Mouse (Mus musculus): ENCODE data around the gene Myo3b.
"Not testable (repeated sequence)": the region's sequence is repeated elsewhere in the genome, so short reads cannot be mapped to it uniquely, and the experiment has no call there.

Gene Myo3b

DNA sequence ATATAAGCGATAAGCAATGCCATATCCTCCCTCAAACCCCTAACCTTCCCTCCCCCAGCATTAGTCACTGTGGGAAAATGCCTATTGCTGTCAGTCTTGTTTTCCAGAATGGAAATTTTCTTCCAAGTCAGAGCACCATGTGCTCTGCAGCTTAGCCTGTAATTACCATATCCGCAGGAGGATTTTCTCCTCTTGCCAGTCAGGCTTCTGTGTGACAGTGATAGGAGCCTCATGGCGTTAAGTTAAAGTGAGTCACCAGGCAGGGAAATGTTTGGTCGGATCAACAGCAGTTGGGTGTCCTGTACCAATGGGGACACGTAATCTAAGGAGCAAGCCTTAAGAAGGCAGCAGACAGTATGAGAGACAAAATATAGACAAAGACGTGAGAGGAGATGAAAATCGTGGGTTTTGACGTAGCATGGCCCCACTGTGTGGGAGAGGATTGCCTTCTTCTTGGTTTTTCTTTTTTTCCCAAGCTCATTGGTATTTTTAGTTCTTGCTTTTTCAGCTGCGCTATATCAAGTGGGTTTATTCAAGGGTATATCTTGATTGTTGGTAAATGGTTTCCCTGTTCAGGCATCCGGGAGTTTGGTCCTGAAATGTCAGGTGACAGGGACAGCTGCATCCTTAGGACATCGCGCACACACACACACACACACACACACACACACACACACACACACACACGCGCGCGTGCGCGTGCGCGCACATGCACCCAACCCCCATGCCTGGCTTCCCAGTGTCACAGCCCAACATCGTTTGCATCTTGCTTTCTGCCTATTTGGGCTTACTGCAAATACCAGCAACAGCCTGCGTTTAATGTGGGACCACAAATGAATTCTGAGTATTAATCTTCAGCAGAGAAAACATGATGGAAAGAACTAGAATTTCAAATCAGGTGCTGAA, 171.8 kb downstream of the Myo3b start:
- ChIA-PET CTCF (interaction anchor here in 3 of 4 experiments (0.6 to 1.0 kb wide), 4 partner anchors 32 to 347 kb away, joined by 3 to 5 read pairs (median 3); no protein-coding TSS in a partner anchor), POLR2A (interaction anchor here in 1 of 4 experiments (0.7 kb wide), 1 partner anchor 108 kb away, joined by 6 read pairs; no protein-coding TSS in a partner anchor)

DNA sequence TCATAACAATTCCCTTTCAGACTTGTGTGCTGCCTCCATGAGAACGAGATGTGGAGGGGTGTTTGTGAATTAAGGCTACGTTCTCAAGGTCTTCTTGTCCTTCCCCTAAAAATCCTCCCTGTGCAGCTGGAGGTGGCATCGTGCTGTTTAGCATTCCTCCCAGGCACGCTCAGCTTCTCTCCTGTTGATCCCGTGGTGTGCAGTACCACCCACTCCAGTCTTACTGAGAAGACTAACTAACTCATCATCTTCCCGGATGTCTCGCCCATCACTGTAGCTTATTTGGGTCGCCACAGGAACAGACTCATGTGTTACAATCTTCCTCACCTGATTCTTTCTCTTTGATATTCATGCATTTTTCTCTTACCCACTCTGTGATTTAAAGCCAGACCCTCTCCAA, 175.5 kb downstream of the Myo3b start:
- CTCF ChIA-PET, result no interaction called here
- POLR2A ChIA-PET, result no interaction called here

- ChIA-PET POLR2A (no interaction called here), CTCF (interaction anchor here in 3 of 4 experiments (0.5 to 1.1 kb wide), 5 partner anchors 9 to 341 kb away, joined by 3 to 6 read pairs (median 5); no protein-coding TSS in a partner anchor)
Observed at GRCm38 (mm10) chr2:70217800-70218199, 178.9 kb downstream of the Myo3b start.

GRCm38 (mm10) chr2:70218469-70218868, 179.5 kb downstream of the Myo3b start:
- CTCF ChIA-PET, result interaction anchor here in 3 of 4 experiments (0.5 to 1.1 kb wide), 5 partner anchors 8 to 340 kb away, joined by 3 to 6 read pairs (median 5); no protein-coding TSS in a partner anchor
- POLR2A ChIA-PET, result no interaction called here

DNA sequence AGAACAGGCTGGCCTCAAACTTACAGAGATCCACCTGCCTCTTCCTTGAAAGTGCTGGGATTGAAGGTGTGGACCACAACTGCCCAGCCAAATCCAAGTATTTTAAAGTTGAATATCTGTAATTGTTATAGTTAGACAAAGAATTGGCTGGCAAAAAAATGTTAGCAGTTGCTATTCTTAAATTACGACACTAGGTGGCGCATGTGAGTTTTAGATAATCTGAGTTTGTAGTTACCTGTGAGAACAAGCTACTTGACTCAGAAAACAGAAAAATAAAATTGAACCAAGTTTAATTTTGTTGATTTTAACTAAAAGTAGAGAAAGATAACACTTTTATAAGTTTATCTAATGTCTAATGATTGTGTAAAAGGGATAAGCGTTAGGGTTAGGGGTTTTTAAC, 187.8 kb downstream of the Myo3b start:
- POLR2A ChIA-PET, result no interaction called here

GRCm38 (mm10) chr2:70234450-70234849, 195.5 kb downstream of the Myo3b start:
- CTCF ChIA-PET, result not testable (repeated sequence)

More for the DNA sequence above, 187.8 kb downstream of the Myo3b start:
- CTCF ChIA-PET, result interaction anchor here (0.6 to 2.5 kb wide), 21 partner anchors 8 to 966 kb away, joined by 3 to 13 read pairs (median 4); no protein-coding TSS in a partner anchor

DNA sequence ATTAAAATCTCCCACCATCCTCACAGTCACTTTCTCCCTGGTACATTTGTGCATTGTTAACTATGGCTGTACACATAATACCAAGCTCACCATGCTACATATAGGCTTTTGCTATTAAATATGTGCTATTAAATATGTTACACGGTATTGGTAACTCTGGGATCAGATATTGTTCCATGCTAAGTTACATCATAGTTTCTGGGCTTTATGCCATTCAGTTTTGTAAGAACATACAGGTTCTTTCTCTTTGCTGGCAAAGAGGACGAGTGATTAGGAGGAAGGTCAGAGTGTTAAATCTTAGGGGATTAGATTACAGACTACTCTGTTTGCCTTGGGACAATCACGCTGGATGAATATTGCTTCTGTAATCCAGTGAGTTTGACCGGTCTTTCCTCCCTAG, 207.1 kb downstream of the Myo3b start:
- POLR2A ChIA-PET, result interaction anchor here in 1 of 4 experiments (0.5 to 1.3 kb wide), 2 partner anchors 31 to 220 kb away, joined by 4 to 6 read pairs; no protein-coding TSS in a partner anchor
- CTCF ChIA-PET, result interaction anchor here in 2 of 4 experiments (0.8 to 1.2 kb wide), 2 partner anchors 19 kb away, joined by 3 read pairs; no protein-coding TSS in a partner anchor

More at GRCm38 (mm10) chr2:70234450-70234849, 195.5 kb downstream of the Myo3b start:
- POLR2A ChIA-PET, result not testable (repeated sequence)

DNA sequence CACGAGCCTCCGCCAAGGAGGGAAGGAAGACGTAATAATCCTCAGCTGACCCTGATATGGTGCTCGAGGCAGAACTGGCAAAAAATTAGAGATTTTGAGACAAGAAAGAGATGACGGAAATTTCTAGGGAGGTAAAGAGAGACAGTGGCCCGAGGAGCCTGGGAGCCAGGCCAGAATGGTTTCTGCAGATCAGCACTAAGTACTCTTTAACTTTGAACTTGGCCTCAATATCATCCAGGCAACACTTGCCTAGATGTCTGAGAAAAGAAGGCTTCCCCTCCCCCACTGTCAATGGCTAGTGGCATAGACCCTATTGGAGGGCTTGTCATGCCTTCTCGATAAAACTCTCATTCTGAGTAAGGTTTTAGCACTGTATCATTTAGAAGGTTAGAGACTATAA, 209.7 kb downstream of the Myo3b start:
- ChIA-PET CTCF (no interaction called here), POLR2A (no interaction called here)

DNA sequence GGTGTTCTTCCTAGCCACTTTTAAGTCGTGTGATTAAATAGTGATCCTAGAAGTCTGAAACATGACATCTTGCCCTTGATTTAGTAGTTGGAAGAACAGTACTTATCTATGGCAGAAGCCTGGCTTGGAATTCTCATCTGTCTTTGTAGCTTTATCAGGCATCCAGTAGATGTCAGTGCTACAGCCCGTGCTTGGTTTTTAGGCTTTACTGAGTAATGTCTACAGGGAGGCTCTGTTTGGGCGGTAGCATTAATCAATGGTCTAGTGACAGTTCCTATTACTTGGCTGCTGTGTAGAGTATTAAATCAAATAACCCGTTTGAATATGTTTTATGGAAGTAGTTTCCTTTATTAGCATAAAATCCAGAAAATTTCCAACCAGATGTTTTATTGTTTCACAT, 210.9 kb downstream of the Myo3b start:
- CTCF ChIA-PET, result interaction anchor here in 1 of 4 experiments (0.7 kb wide), 1 partner anchor 28 kb away, joined by 3 read pairs; no protein-coding TSS in a partner anchor
- POLR2A ChIA-PET, result no interaction called here

DNA sequence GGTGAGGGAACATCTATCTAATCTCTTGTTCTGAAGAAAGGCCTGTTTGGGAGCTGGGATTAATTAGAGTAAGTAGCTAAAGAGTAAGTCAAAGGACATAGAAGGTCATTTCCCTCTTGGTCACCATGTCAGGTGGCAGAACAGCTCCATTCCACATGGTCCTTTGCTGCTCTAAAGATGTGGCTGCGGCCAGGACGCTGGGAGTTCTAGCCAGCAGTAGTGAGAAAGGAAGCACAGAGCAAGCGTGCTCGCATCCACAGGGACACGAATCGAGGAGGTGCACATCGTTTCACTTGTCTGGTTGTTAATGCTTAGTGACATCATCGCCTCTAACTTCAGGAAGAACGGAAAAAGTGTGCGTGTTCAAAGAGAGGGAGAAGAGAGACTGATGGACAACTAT, 212.3 kb downstream of the Myo3b start:
- ChIA-PET POLR2A (interaction anchor here in 1 of 4 experiments (0.7 kb wide), 1 partner anchor 454 kb away, joined by 3 read pairs; no protein-coding TSS in a partner anchor), CTCF (interaction anchor here in 2 of 4 experiments (0.7 to 0.9 kb wide), 2 partner anchors 25 to 213 kb away, joined by 3 read pairs; no protein-coding TSS in a partner anchor)

- ChIA-PET POLR2A (interaction anchor here in 2 of 4 experiments (0.7 to 1.4 kb wide), 2 partner anchors 20 to 821 kb away, joined by 3 to 5 read pairs; no protein-coding TSS in a partner anchor), CTCF (interaction anchor here (0.5 to 1.5 kb wide), 14 partner anchors 11 to 308 kb away, joined by 3 to 14 read pairs (median 4); partner anchors contain the start of gene Sp5 (in 1 of the 4))
Observed at GRCm38 (mm10) chr2:70259357-70260000, 220.6 kb downstream of the Myo3b start.

GRCm38 (mm10) chr2:70260646-70261195, 221.8 kb downstream of the Myo3b start:
- POLR2A ChIA-PET, result no interaction called here
- CTCF ChIA-PET, result interaction anchor here in 2 of 4 experiments (0.8 to 1.1 kb wide), 2 partner anchors 14 to 214 kb away, joined by 4 to 5 read pairs; partner anchors contain the start of gene Sp5 (in 1 of the 2)

DNA sequence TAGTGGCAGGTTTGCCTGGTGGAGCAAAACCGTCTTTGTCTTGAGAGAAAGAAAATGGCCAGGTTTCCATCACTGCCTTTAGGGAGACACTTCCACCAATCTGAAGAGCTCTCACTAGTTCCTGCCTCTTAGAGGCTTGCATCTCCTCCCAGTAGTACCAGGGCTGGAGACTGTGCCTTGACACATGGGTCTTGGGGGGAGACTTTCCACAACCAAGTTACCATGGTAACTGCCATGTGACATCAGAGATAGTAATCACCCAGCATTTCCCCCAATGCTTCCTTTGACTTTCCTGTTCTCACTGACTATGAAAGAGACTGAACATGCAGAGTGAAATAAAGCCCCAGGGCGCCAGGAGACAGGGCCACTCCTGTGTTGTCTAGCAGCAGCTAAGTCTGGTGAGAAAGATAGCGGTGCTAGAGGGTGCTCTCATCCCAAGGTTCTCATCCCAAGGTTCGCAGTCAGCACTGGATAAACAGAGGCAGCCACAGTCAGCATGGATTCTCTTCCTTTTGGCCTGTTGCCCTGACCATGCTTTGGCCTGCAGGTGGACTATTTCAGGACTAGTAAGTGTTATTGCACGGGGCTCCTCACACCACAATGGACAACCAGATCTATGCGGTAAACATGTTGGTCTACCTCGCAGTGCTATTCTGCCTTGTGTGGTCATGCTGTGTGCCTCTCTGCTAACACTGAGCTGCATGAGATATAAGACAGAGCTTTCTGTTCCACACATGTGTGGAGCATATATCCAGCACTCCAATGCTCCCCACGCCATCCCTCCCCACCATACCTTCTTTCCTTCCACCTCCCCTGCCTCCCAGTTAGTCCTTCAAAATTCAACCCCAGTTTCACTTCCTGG, 223.0 kb downstream of the Myo3b start:
- POLR2A ChIA-PET, result interaction anchor here in 1 of 4 experiments (0.9 kb wide), 1 partner anchor 9 kb away, joined by 6 read pairs; no protein-coding TSS in a partner anchor
- CTCF ChIA-PET, result interaction anchor here in 2 of 4 experiments (1.0 to 1.5 kb wide), 2 partner anchors 9 to 35 kb away, joined by 3 to 4 read pairs; no protein-coding TSS in a partner anchor

GRCm38 (mm10) chr2:70262565-70263082, 223.7 kb downstream of the Myo3b start:
- POLR2A ChIA-PET, result interaction anchor here in 1 of 4 experiments (0.9 kb wide), 1 partner anchor 9 kb away, joined by 6 read pairs; no protein-coding TSS in a partner anchor

DNA sequence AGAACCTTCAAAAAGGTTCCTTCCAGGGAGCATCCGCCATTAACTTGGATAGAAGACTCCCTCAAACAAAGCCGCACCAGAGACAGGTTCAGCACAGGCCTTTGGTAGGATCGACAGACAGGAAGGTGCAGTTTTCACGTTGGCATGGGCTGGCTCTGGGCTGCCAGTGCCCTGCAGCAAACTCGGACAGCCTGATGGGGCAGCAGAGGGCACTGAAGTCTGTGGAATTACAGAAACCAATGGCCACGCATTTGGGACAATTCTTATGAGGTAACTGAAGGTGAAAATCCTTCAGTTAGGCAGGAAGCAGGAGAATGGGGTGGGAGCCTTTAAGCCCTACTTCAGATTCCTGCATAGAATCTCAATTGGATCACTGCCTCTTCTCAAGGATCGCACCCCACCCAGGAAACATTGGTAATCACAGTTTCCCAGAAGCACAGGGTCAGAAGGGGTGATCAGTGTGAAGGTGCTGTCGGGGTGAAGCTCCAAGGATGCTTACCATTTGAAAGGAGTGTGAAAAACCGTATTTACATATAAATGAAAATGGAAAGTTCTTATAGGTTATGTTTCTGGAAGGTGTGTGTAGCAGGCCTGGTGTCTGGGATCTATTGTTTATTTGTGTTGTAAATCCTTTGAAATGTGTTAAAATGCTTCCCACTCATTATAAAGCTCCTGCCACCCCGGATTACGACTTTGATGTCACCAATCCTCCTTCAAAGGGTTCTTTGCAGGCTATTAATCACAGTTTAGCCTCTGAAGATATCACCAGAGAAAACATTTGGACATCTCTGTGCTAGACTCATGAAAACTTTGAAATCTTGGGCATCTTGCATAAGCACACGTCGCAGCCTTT, 239.7 kb downstream of the Myo3b start:
- ChIA-PET POLR2A (interaction anchor here in 3 of 4 experiments (0.5 to 0.9 kb wide), 3 partner anchors 19 to 65 kb away, joined by 3 to 5 read pairs (median 3); no protein-coding TSS in a partner anchor), CTCF (interaction anchor here in 2 of 4 experiments (0.5 to 1.0 kb wide), 2 partner anchors 29 to 152 kb away, joined by 3 read pairs; no protein-coding TSS in a partner anchor)

More at GRCm38 (mm10) chr2:70262565-70263082, 223.7 kb downstream of the Myo3b start:
- CTCF ChIA-PET, result interaction anchor here in 1 of 4 experiments (1.5 kb wide), 1 partner anchor 8 kb away, joined by 4 read pairs; no protein-coding TSS in a partner anchor

DNA sequence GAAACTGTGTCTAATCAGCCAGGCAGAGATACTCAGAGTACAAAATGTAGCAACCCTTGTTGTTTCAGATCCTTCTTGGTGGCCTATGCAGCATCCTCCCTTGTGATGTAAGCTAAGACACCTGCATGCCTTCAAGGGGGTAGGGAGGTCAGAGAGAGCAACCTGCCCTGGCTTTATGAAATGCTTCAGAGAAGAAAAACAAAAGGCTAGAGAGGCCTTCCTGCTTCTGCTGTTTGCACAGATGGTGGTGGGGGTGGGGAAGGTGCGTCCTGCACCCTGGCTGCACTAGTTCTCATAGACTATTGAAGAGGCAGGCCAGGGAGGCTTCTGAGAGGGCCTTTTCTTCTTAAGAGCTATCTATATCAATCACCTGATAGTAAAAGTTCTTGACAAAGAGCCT, 245.2 kb downstream of the Myo3b start:
- ChIA-PET POLR2A (interaction anchor here in 1 of 4 experiments (0.8 kb wide), 1 partner anchor 62 kb away, joined by 3 read pairs; no protein-coding TSS in a partner anchor), CTCF (no interaction called here)

Data from embryonic stem cell, embryonic (primary cell).